Mouse (Mus musculus) neural tube, embryonic 12.5 days (tissue): ENCODE data around the gene N4bp3. TPM values are rescaled to one million over a fixed set of nuclear protein-coding genes. Genes with fewer than 3 reads are reported as not detected.
"Not testable (repeated sequence)": the region's sequence is repeated elsewhere in the genome, so short reads cannot be mapped to it uniquely, and the experiment has no call there.

Experiments used
- ATAC-seq: fragments of 200-750 bp; cut with Nextera tagmentation; 2 replicates; pipeline ENCODE4 v1.8.0; 2017; ENCODE audit warnings: low read depth, mild to moderate bottlenecking, moderate TSS enrichment, moderate library complexity; ENCODE audit not compliant: low FRiP score
- H3K27ac ChIP-seq: fragments of 300-500 bp; sonication (generic); 2 replicates; pipeline ENCODE4 v1.5.1; 2016
- H3K27me3 ChIP-seq: fragments of 300-500 bp; sonication (generic); replicated peaks from 2 replicates; pipeline ENCODE4 v1.6.1; 2016; ENCODE audit warnings: mild to moderate bottlenecking
- H3K36me3 ChIP-seq: fragments of 300-500 bp; sonication (generic); 2 replicates; pipeline ENCODE4 v1.6.1; 2016; ENCODE audit warnings: mild to moderate bottlenecking
- H3K4me1 ChIP-seq: fragments of 300-500 bp; sonication (generic); 2 replicates; pipeline ENCODE4 v1.6.1; 2016
- H3K4me2 ChIP-seq: fragments of 300-500 bp; sonication (generic); replicated peaks from 2 replicates; pipeline ENCODE4 v1.6.1; 2016; ENCODE audit warnings: mild to moderate bottlenecking
- H3K4me3 ChIP-seq: fragments of 300-500 bp; sonication (generic); 2 replicates; pipeline ENCODE4 v1.5.1; 2016
- H3K9ac ChIP-seq: fragments of 300-500 bp; sonication (generic); 2 replicates; pipeline ENCODE4 v1.6.1; 2016; ENCODE audit warnings: mild to moderate bottlenecking
- H3K9me3 ChIP-seq: fragments of 300-500 bp; sonication (generic); 2 replicates; pipeline ENCODE4 v1.6.1; 2016; ENCODE audit warnings: mild to moderate bottlenecking
- WGBS: fragments of 180-500 bp; shearing (Covaris S2); methylation state at CpG from one replicate; pipeline ENCODE4 v1.1.7; 2016; 5-methylcytosine and 5-hydroxymethylcytosine counted together
- polyA plus RNA-seq: library from polyadenylated mRNA; unstranded; fragments of >200 nt; fragmentation: Nextera tagmentation; extraction: Ambion mirVana; gene quantifications from 2 replicates; pipeline ENCODE4 v1.2.1, GENCODE M21; 2016

Gene N4bp3
- polyA plus RNA-seq, 1 experiment from 2014 or later = 16.8 TPM

DNA sequence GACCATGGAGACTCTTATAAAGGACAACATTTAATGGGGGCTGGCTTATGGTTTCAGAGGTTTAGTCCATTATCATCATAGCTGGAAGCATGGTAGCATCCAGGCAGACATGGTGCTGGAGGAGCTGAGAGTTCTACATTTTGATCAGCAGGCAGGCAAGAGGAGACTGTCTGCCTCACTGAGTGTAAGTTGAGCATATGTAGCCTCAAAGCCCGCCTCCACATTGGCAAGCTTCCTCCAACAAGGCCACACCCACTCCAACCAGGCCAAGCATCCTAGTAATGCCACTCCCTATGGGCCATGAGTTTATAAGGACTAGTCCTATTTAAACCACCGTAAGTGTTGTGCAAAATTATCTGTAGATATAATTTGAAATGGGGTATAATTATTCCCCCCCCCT lies 20.7 kb upstream of the N4bp3 start:
- no peak for ATAC-seq
- no peak overlapping the region for H3K9ac ChIP-seq
- H3K27ac ChIP-seq = no peak overlapping the region
- WGBS = 78% methylated on average over 2 of the region's 2 CpGs
- H3K36me3 ChIP-seq = no peaks in the 10 kb centered on the region
- H3K4me1 ChIP-seq = no peaks in the 10 kb centered on the region
- no peak overlapping the region for H3K4me2 ChIP-seq
- H3K9me3 ChIP-seq = no peaks in the 10 kb centered on the region
- no peak overlapping the region for H3K4me3 ChIP-seq
- no peaks in the 10 kb centered on the region for H3K27me3 ChIP-seq

DNA sequence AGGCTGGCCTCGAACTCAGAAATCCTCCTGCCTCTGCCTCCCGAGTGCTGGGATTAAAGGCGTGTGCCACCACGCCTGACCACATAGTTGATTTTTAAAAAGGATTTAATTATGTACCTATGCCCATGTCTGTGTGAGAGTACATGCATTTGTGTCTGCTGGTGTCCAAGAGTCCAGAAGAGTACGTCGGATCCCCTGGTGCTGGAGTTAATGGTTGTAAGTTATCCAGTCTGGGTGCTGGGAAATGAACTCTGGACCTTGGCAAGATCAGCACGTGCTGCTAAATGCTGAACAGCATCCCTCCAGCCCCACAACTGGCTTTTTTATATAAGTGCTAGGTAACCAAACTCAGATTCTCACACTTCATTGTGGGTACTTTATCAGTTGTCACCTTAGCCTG lies 20.2 kb upstream of the N4bp3 start:
- Histone ChIP-seq H3K4me1 (no peaks in the 10 kb centered on the region), H3K4me2 (no peak overlapping the region), H3K9ac (no peak overlapping the region), H3K9me3 (no peaks in the 10 kb centered on the region), H3K27ac (no peak overlapping the region), H3K27me3 (no peaks in the 10 kb centered on the region), H3K4me3 (no peak overlapping the region), H3K36me3 (no peaks in the 10 kb centered on the region)
- ATAC-seq = no peak
- WGBS = 96% methylated on average over 7 of the region's 7 CpGs

DNA sequence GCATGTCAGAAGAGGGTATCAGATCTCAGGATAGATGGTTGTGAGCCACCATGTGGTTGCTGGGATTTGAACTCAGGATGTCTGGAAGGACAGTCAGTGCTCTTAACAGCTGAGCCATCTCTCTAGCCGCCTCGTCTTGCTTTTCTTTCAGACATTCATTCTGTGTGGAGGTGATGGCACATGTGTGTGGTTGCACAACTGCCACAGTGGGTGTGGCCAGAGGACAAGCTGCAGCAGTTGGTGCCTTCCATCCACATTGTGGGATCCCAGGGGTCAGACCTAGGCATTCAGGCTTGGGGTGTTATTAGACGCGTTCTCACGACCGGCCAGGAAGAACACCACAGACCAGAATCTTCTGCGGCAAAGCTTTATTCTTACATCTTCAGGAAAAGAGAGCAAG lies 14.1 kb upstream of the N4bp3 start:
- H3K4me2 ChIP-seq, H3K27ac ChIP-seq, H3K9me3 ChIP-seq, H3K4me3 ChIP-seq, H3K36me3 ChIP-seq, ATAC-seq, H3K9ac ChIP-seq, H3K4me1 ChIP-seq, H3K27me3 ChIP-seq: not testable (repeated sequence)
- WGBS = 94% methylated on average over 7 of the region's 7 CpGs

DNA sequence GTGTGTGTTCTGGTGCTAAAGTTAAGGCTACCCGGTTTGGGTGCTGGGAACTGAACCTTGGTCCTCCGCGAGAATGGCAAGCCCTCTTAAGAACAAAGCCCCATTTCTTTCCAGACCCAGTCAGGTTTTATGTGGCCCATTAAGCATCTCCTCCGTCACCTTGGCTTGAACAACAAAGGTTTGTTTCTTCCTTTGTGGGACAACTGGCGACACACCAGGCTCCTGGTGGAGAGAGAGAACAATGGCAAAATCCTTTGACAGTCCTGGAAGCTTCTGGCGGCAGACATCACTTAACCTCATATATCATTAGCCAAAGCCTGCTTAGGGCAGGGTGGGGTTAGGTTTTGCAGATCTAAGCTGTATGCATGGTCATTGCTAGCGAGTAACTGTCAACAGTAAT lies 12.0 kb upstream of the N4bp3 start:
- Histone ChIP-seq H3K4me1 (no peaks in the 10 kb centered on the region), H3K27ac (no peak overlapping the region), H3K36me3 (no peaks in the 10 kb centered on the region), H3K27me3 (no peaks in the 10 kb centered on the region), H3K9ac (no peak overlapping the region), H3K9me3 (no peaks in the 10 kb centered on the region), H3K4me2 (no peak overlapping the region), H3K4me3 (no peak overlapping the region)
- ATAC-seq = no peak
- 64% methylated on average over 7 of the region's 7 CpGs for WGBS

DNA sequence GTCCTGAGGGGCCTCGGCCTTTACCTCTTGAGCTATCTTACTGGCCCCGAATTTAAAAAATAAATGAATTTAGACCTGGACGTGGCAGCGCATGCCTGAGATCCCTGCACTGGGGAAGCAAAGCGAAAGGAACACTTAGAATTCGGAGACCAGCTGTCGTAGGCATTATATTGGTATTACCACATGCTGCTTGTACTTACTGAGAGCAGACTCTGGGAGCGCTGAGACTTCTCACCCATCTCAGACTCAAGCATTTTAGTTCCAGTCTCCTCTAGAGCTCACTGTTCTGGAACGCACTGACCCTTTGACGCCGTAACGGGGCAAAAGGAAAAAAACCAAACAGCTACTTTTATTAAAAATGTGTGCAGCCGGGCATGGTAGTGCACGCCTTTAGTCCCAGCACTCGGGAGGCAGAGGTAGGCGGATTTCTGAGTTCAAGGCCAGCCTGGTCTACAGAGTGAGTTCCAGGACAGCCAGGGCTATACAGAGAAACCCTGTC lies 11.3 kb upstream of the N4bp3 start:
- H3K4me2 ChIP-seq = no peak overlapping the region

DNA sequence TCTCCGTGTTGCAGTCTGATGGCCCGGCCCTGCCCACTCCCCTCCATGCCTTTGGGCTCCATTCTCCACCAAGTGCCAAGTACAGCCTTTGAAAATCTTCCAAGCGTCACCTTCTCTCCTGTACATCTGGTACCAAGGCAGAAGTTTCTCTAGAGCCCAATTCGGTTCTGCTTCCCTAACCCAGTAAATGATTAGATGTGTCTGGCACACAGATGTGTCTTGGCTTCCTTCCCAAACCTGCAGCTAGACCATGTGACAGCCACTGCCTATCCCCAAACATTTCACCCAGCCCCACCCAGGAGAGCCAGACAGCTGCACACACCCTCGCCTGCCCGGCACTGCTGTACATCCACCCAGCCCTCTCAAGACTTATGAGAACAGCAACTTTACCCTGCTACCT lies 8.1 kb upstream of the N4bp3 start:
- ATAC-seq = no peak
- Histone ChIP-seq H3K4me2 (no peak overlapping the region), H3K9ac (no peak overlapping the region; the same call in 1 of the 2 replicates), H3K4me3 (no peak overlapping the region), H3K36me3 (no peaks in the 10 kb centered on the region), H3K27me3 (no peaks in the 10 kb centered on the region), H3K27ac (no peak overlapping the region), H3K9me3 (no peaks in the 10 kb centered on the region), H3K4me1 (no peaks in the 10 kb centered on the region)
- 73% methylated on average over 6 of the region's 6 CpGs for WGBS

More for the DNA sequence above, 11.3 kb upstream of the N4bp3 start:
- H3K27ac ChIP-seq = no peak overlapping the region
- H3K4me1 ChIP-seq = no peaks in the 10 kb centered on the region
- no peaks in the 10 kb centered on the region for H3K27me3 ChIP-seq
- 81% methylated on average over 16 of the region's 16 CpGs for whole genome bisulfite sequencing
- no peak overlapping the region for H3K4me3 ChIP-seq
- no peaks in the 10 kb centered on the region for H3K36me3 ChIP-seq
- H3K9me3 ChIP-seq = no peaks in the 10 kb centered on the region
- ATAC-seq = no peak
- no peak overlapping the region for H3K9ac ChIP-seq

DNA sequence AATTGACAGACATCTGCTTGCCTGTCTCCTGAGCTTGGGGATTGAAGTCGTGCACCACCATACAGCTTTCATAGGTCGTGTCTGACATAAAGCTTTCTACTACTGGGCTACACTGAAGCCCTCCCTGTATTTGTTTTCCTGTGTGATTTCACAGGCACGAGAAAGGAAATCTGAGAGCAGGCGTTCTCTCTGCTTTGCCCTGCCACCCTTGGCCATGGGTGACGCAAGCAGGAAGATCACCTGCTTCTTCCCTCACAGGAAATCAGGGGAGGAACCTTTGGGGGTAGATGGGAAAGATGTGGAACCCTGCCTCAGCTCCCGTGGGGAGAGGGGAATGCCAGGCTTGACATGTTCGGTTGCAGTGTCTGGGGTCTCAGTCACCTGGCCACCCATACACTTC lies 7.6 kb upstream of the N4bp3 start:
- Histone ChIP-seq H3K4me1 (no peaks in the 10 kb centered on the region), H3K36me3 (no peaks in the 10 kb centered on the region), H3K27ac (no peak overlapping the region), H3K27me3 (no peaks in the 10 kb centered on the region), H3K4me3 (no peak overlapping the region), H3K9ac (no peak overlapping the region; the same call in 1 of the 2 replicates), H3K4me2 (no peak overlapping the region), H3K9me3 (no peaks in the 10 kb centered on the region)
- ATAC-seq = no peak
- WGBS = 67% methylated on average over 7 of the region's 7 CpGs

DNA sequence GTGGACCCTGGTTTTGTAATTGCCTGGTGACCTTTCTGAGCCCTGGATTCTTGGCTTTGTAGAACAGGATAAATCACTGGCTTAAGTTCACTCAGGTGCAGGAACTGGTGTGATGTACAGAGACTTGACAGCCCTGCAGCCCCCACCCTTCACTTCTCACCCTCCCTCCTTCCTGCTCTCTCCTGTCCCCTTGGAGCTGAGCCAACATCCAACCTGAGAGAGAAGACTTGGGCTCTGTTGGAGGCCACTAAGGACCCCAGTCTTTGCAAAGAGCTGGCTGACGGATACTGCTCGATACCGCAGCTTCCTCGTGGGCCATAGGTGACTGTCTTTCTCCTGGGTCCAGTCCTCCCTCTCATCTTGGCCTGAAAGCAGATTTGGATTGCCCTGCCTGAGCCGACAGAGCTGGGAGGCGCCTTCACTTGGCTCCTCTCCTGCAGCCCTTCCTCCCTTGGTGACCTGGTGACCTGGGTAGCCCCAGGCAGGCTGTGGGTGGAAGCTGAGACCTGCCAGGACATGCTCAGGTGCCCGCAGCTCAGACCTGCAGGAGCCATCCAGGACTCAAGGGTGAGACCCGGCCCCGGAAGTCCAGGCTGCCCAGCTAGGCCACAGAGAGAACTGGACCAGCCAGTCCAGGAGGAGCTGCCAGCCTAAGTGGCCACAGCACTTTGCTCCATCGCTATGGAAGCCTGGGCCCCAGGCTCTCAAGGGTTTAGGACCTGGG lies 6.3 kb upstream of the N4bp3 start:
- Histone ChIP-seq H3K4me3 (no peak overlapping the region), H3K27me3 (no peaks in the 10 kb centered on the region), H3K9me3 (no peaks in the 10 kb centered on the region), H3K4me2 (no peak overlapping the region), H3K27ac (no peak overlapping the region), H3K4me1 (no peaks in the 10 kb centered on the region), H3K9ac (no peak overlapping the region), H3K36me3 (no peaks in the 10 kb centered on the region)
- WGBS = 87% methylated on average over 10 of the region's 10 CpGs
- no peak for ATAC-seq

DNA sequence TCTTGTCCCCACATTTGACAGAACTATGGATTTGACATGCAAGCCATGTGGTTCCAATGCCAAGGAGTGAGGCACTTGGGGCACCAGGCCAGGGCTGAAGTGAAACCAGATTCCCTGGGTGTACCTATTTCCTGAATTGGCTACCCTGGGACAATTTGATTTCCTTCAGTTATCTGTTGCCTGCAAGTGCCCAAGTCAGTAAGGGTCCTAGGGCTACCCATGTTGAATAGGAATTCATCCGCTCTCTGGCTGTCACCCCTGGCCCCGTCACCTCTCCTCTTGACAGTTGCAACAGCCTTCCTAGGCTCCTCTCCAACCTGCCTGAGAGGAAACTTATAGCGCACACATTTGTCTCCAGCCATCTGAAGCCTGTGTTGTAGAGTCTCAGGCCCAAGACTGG lies 4.2 kb upstream of the N4bp3 start:
- no peak overlapping the region for H3K4me2 ChIP-seq
- no peak overlapping the region for H3K4me3 ChIP-seq
- no peak overlapping the region for H3K27ac ChIP-seq
- H3K9me3 ChIP-seq = no peaks in the 10 kb centered on the region
- peaks cover 9% of the 10 kb centered on the region for H3K4me1 ChIP-seq
- H3K9ac ChIP-seq = no peak overlapping the region
- 91% methylated on average over 3 of the region's 3 CpGs for WGBS
- ATAC-seq = no peak
- no peaks in the 10 kb centered on the region for H3K36me3 ChIP-seq
- H3K27me3 ChIP-seq = peaks cover 15% of the 10 kb centered on the region

DNA sequence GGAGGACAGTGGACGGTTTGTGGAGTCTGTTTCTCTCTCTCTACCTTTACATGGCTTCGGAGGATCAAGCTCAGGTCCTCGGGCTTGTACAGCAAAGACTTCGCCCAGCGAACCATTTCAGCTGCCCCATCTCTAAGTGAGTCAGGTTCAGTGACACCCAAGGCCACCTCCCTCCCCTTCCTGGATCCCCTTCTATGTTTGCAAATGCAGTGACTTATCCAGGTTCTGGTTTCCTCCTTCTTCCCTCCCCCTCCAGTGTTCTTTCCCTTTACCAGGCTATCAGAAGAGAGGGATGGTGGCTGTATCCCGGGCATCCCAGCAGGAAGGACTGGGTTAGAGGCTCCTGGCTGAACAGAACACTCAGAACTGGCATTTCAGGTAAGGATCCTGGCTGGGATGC lies 3.1 kb upstream of the N4bp3 start:
- Histone ChIP-seq H3K36me3 (no peaks in the 10 kb centered on the region), H3K4me1 (peaks cover 21% of the 10 kb centered on the region), H3K4me3 (no peak overlapping the region), H3K9ac (no peak overlapping the region), H3K27ac (no peak overlapping the region), H3K9me3 (no peaks in the 10 kb centered on the region), H3K27me3 (peaks cover 24% of the 10 kb centered on the region), H3K4me2 (no peak overlapping the region)
- no peak for ATAC-seq
- WGBS = 92% methylated on average over 6 of the region's 6 CpGs

DNA sequence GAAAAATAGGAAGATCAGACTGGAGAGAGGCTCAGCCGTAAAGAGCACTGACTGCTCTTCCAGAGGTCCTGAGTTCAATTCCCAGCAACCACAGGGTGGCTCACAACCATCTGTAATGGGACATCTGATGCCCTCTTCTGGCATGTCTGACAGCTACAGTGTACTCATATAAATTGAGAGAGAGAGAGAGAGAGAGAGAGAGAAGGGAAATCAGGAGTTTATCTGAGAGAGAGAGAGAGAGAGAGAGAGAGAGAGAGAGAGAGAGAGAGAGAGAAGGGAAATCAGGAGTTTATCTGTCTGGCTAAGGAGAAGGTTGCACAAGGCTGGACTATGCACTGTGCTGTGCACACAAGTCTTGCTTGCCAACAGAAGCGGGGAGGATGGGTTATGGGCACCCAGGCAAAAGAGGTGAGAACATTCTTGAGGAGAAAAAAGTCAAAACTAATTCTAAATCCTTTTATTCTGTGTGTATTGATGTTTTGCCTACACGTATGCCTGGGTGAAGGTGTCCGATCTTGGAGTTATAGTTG lies 2.3 kb upstream of the N4bp3 start:
- Histone ChIP-seq H3K27me3 (peaks cover 24% of the 10 kb centered on the region), H3K9me3 (no peaks in the 10 kb centered on the region), H3K4me1 (peaks cover 28% of the 10 kb centered on the region), H3K36me3 (no peaks in the 10 kb centered on the region), H3K4me3 (no peak overlapping the region), H3K4me2 (no peak overlapping the region), H3K9ac (no peak overlapping the region), H3K27ac (no peak overlapping the region)
- WGBS = 94% methylated on average over 4 of the region's 4 CpGs
- ATAC-seq = no peak

DNA sequence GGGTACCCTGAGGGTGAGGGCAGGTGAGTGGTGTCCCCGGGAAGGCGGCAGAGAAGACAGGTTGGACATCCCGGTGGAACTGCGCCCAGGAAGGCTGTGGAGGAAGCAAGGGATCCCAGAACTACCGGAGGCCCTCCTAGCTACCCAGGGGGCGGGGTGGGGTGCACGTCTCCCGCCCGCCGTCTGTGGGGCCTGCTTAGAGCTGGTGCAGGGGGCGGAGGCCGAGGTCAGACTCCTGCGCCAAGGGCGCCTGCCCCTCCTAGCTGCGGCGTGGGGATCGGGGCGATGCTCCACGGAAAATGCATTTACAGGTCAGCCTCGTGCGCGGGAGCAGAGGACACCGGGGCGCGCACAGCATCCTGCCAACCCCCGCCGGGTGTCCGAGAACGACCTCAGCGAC lies 381 bp downstream of the N4bp3 start:
- peaks cover 24% of the 10 kb centered on the region for H3K27me3 ChIP-seq
- under 1% methylated on average over 30 of the region's 30 CpGs for WGBS
- peak overlapping the region; percentile 47 for H3K4me3 ChIP-seq
- H3K27ac ChIP-seq = no peak overlapping the region
- peak overlapping the region; percentile 87 for H3K4me2 ChIP-seq
- ATAC-seq = no peak
- H3K9ac ChIP-seq = peak overlapping the region; percentile 52
- H3K36me3 ChIP-seq = no peaks in the 10 kb centered on the region
- peaks cover 37% of the 10 kb centered on the region for H3K4me1 ChIP-seq
- no peaks in the 10 kb centered on the region for H3K9me3 ChIP-seq

DNA sequence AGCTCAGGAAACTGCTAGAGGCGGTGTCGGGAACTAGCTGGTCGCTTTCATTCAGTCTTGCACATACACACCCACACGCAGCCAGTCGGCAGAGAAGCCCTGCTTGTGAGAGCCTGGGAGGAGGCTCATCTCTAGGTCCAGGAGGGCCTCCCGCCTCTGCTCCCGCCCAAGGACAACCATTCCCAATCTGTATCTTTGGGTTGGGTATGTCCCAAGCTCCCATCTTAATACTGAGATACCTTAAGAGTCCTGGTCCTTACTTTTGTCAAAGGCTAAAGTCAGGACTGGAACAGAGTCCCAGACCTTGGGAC lies 798 bp downstream of the N4bp3 start:
- Histone ChIP-seq H3K4me2 (peak overlapping the region; percentile 87), H3K4me3 (peak overlapping the region; percentile 47), H3K27ac (no peak overlapping the region), H3K9me3 (no peaks in the 10 kb centered on the region), H3K27me3 (peaks cover 24% of the 10 kb centered on the region), H3K9ac (peak overlapping the region; percentile 52), H3K36me3 (no peaks in the 10 kb centered on the region), H3K4me1 (peaks cover 37% of the 10 kb centered on the region)
- ATAC-seq = no peak
- 4% methylated on average over 7 of the region's 7 CpGs for WGBS
